Comparison of ENCODE assay signal across 18 mouse cellular contexts in the genomic region with DNA sequence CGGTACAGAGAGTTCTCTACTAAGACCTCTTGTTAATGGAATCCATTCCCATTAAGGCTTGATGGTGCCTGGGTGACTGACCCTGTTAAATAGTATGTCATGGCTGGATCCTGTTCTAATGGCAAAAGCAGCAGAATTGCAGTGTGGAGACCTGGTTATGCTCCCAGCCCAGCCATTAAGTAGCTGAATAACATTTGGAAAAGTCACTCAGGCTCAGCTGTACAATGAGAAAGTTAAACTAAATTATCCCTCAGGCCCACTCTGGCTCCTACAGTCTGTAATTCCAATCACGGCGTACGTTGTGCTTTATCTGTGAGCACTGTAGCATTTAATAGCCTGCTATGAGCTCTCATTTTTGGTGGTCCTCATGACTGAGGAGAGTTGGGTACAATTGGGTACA.
A peak's percentile ranks its signal among the peaks of the same experiment; 100 is the strongest.
DNase-seq lines count a peak whose midpoint lies in the region; ATAC-seq and TF ChIP-seq lines count a peak whose summit lies in the region.
"Had no signal": no experiment of that assay in that cellular context is flagged by ENCODE, and none has a peak within 500 bp of the region (broad histone marks: within the 10 kb centered on the region; RNA-seq: fewer than 3 reads in every experiment).

No protein-coding gene starts in this region.

- TF ChIP-seq CTCF in midbrain, postnatal 0 days (IDR thresholded peaks at IDR 0.05), result no peak

- no peaks in the 10 kb centered on the region for H3K36me3 ChIP-seq in hindbrain, embryonic 15.5 days
- H3K36me3 ChIP-seq in hindbrain, embryonic 11.5 days (ENCODE audit: control insufficient read depth, insufficient read depth, low read length), result no peaks in the 10 kb centered on the region
- no peaks in the 10 kb centered on the region for H3K36me3 ChIP-seq in midbrain, postnatal 0 days (ENCODE audit: insufficient read depth, low read length)
- no peaks in the 10 kb centered on the region for H3K36me3 ChIP-seq in midbrain, embryonic 14.5 days (ENCODE audit: control insufficient read depth, insufficient read depth, low read length)
- H3K36me3 ChIP-seq in limb, embryonic 14.5 days (ENCODE audit: control insufficient read depth, insufficient read depth, low read length), result no peaks in the 10 kb centered on the region
- H3K36me3 ChIP-seq in forebrain, embryonic 10.5 days (replicated peaks), result no peaks in the 10 kb centered on the region
- H3K36me3 ChIP-seq: embryonic facial prominence, embryonic 10.5 days; heart, embryonic 13.5 days had no signal

- H3K4me2 ChIP-seq in hindbrain, embryonic 15.5 days, result no peak overlapping the region
- no peak overlapping the region for H3K4me2 ChIP-seq in hindbrain, embryonic 11.5 days (replicated peaks; ENCODE audit: low read depth, low read length)
- no peak overlapping the region for H3K4me2 ChIP-seq in midbrain, postnatal 0 days (ENCODE audit: low read depth, low read length, poor library complexity, severe bottlenecking)
- no peak overlapping the region for H3K4me2 ChIP-seq in midbrain, embryonic 14.5 days (ENCODE audit: low read length)
- no peak overlapping the region for H3K4me2 ChIP-seq in limb, embryonic 14.5 days (replicated peaks; ENCODE audit: low read depth, low read length, severe bottlenecking)
- H3K4me2 ChIP-seq: heart, embryonic 13.5 days had no signal

- H3K9ac ChIP-seq in hindbrain, embryonic 15.5 days, result no peak overlapping the region
- H3K9ac ChIP-seq in hindbrain, embryonic 11.5 days (ENCODE audit: low read depth, low read length), result no peak overlapping the region
- H3K9ac ChIP-seq in midbrain, postnatal 0 days (replicated peaks; ENCODE audit: low read length, poor library complexity, severe bottlenecking), result no peak overlapping the region
- no peak overlapping the region for H3K9ac ChIP-seq in midbrain, embryonic 14.5 days (replicated peaks; ENCODE audit: low read length)
- no peak overlapping the region for H3K9ac ChIP-seq in limb, embryonic 14.5 days (ENCODE audit: low read depth, low read length, severe bottlenecking)
- H3K9ac ChIP-seq: heart, embryonic 13.5 days had no signal

- 0 out of 2 replicates have a peak overlapping the region, but pooled peaks have one; percentile 7 for H3K27ac ChIP-seq in hindbrain, embryonic 15.5 days (replicated peaks)
- no peak overlapping the region for H3K27ac ChIP-seq in hindbrain, embryonic 11.5 days (ENCODE audit: low read depth, low read length)
- peak overlapping the region; percentile 32; the same call in 1 of the 2 replicates for H3K27ac ChIP-seq in midbrain, postnatal 0 days (ENCODE audit: low read depth, low read length)
- H3K27ac ChIP-seq in midbrain, embryonic 14.5 days (replicated peaks; ENCODE audit: low read depth, low read length), result no peak overlapping the region
- H3K27ac ChIP-seq in limb, embryonic 14.5 days (replicated peaks; ENCODE audit: low read depth, low read length), result no peak overlapping the region
- no peak overlapping the region for H3K27ac ChIP-seq in forebrain, embryonic 10.5 days
- H3K27ac ChIP-seq: embryonic facial prominence, embryonic 10.5 days; gastrocnemius, adult 2 months; heart, embryonic 13.5 days had no signal

- TF ChIP-seq POLR2A in limb, embryonic 14.5 days (IDR thresholded peaks at IDR 0.05; ENCODE audit: borderline replicate concordance, extremely low read depth, insufficient read depth, insufficient read length), result no peak

- peak; percentile 76; the same call in 1 of the 2 replicates for ATAC-seq in hindbrain, embryonic 15.5 days (ENCODE audit: low FRiP score, low read depth)
- ATAC-seq in hindbrain, embryonic 11.5 days (ENCODE audit: low FRiP score), result no peak
- no peak for ATAC-seq in midbrain, postnatal 0 days (ENCODE audit: low FRiP score)
- no peak for ATAC-seq in midbrain, embryonic 14.5 days (ENCODE audit: low FRiP score, low TSS enrichment)
- peak; percentile 65 for ATAC-seq in limb, embryonic 14.5 days (ENCODE audit: low FRiP score, low read depth)
- ATAC-seq: forebrain, embryonic 14.5 days; inflammation-experienced regulatory T-cells, adult 6 months had no signal

- H3K4me3 ChIP-seq in hindbrain, embryonic 15.5 days, result no peak overlapping the region
- no peak overlapping the region for H3K4me3 ChIP-seq in hindbrain, embryonic 11.5 days (ENCODE audit: low read depth, low read length)
- no peak overlapping the region for H3K4me3 ChIP-seq in midbrain, postnatal 0 days (ENCODE audit: low read depth, low read length)
- H3K4me3 ChIP-seq in midbrain, embryonic 14.5 days (replicated peaks; ENCODE audit: low read depth, low read length), result no peak overlapping the region
- H3K4me3 ChIP-seq in limb, embryonic 14.5 days (replicated peaks; ENCODE audit: low read length), result no peak overlapping the region
- no peak overlapping the region for H3K4me3 ChIP-seq in forebrain, embryonic 10.5 days
- H3K4me3 ChIP-seq: embryonic facial prominence, embryonic 10.5 days; gastrocnemius, adult 2 months; heart, embryonic 13.5 days had no signal

- DNase-seq in hindbrain, embryonic 11.5 days (ENCODE audit: low spot score), result no peak
- peak; percentile 49 for DNase-seq in midbrain, postnatal 0 days (ENCODE audit: low spot score)
- no peak for DNase-seq in midbrain, embryonic 14.5 days
- no peak for DNase-seq in limb, embryonic 14.5 days (ENCODE audit: low spot score)
- no peak for DNase-seq in forebrain, embryonic 10.5 days (ENCODE audit: extremely low spot score, low spot score)
- no peak for DNase-seq in ovary, adult 18-20 months (ENCODE audit: low spot score)
- DNase-seq: adrenal gland, adult 2 months; adrenal gland, postnatal 25 days; cerebellum, adult 18-20 months; cerebellum, adult 9-11 months; gastrocnemius, adult 2 months; gastrocnemius, postnatal 25 days; heart, postnatal 4 days had no signal

- H3K4me1 ChIP-seq in hindbrain, embryonic 15.5 days (replicated peaks), result peaks cover 12% of the 10 kb centered on the region
- no peaks in the 10 kb centered on the region for H3K4me1 ChIP-seq in hindbrain, embryonic 11.5 days (replicated peaks; ENCODE audit: control insufficient read depth, insufficient read depth, low read length)
- no peaks in the 10 kb centered on the region for H3K4me1 ChIP-seq in midbrain, postnatal 0 days (ENCODE audit: insufficient read depth, low read length)
- 0 out of 2 replicates have a peak, but pooled peaks cover 2% of the 10 kb centered on the region for H3K4me1 ChIP-seq in midbrain, embryonic 14.5 days (ENCODE audit: control insufficient read depth, insufficient read depth, low read length)
- H3K4me1 ChIP-seq in limb, embryonic 14.5 days (ENCODE audit: control insufficient read depth, insufficient read depth, low read length), result peaks cover 31% of the 10 kb centered on the region
- peaks cover 7% of the 10 kb centered on the region for H3K4me1 ChIP-seq in forebrain, embryonic 10.5 days

- no peaks in the 10 kb centered on the region for H3K9me3 ChIP-seq in hindbrain, embryonic 15.5 days
- no peaks in the 10 kb centered on the region for H3K9me3 ChIP-seq in hindbrain, embryonic 11.5 days (ENCODE audit: control insufficient read depth, low read length)
- no peaks in the 10 kb centered on the region for H3K9me3 ChIP-seq in midbrain, postnatal 0 days (ENCODE audit: low read length)
- H3K9me3 ChIP-seq in midbrain, embryonic 14.5 days (ENCODE audit: control insufficient read depth, low read length), result no peaks in the 10 kb centered on the region
- no peaks in the 10 kb centered on the region for H3K9me3 ChIP-seq in limb, embryonic 14.5 days (ENCODE audit: control insufficient read depth, low read length)
- no peaks in the 10 kb centered on the region for H3K9me3 ChIP-seq in forebrain, embryonic 10.5 days
- H3K9me3 ChIP-seq: embryonic facial prominence, embryonic 10.5 days; heart, embryonic 13.5 days had no signal

- H3K27me3 ChIP-seq in hindbrain, embryonic 15.5 days, result no peaks in the 10 kb centered on the region
- no peaks in the 10 kb centered on the region for H3K27me3 ChIP-seq in hindbrain, embryonic 11.5 days (ENCODE audit: control insufficient read depth, insufficient read depth, low read length)
- no peaks in the 10 kb centered on the region for H3K27me3 ChIP-seq in midbrain, postnatal 0 days (ENCODE audit: insufficient read depth, low read length)
- no peaks in the 10 kb centered on the region for H3K27me3 ChIP-seq in midbrain, embryonic 14.5 days (ENCODE audit: control insufficient read depth, insufficient read depth, low read length)
- H3K27me3 ChIP-seq in limb, embryonic 14.5 days (ENCODE audit: control insufficient read depth, insufficient read depth, low read length), result 0 out of 2 replicates have a peak, but pooled peaks cover 4% of the 10 kb centered on the region
- H3K27me3 ChIP-seq in forebrain, embryonic 10.5 days (ENCODE audit: poor library complexity, severe bottlenecking), result no peaks in the 10 kb centered on the region
- H3K27me3 ChIP-seq: heart, embryonic 13.5 days had no signal

- WGBS in hindbrain, embryonic 15.5 days, result 80% methylated on average over 4 of the region's 4 CpGs
- 89% methylated on average over 4 of the region's 4 CpGs for WGBS in hindbrain, embryonic 11.5 days
- WGBS in midbrain, postnatal 0 days, result 89% methylated on average over 4 of the region's 4 CpGs
- 83% methylated on average over 4 of the region's 4 CpGs for WGBS in midbrain, embryonic 14.5 days
- 48% methylated on average over 4 of the region's 4 CpGs for WGBS in limb, embryonic 14.5 days
- 93% methylated on average over 4 of the region's 4 CpGs for WGBS in forebrain, embryonic 10.5 days

Comparison
In these comparisons a context has a peak if more than half of its experiments do, and no peak if none do; other contexts are left out.
1. ATAC-seq: peak in hindbrain, embryonic 15.5 days (single experiment) and limb, embryonic 14.5 days (single experiment); none in hindbrain, embryonic 11.5 days (single experiment), midbrain, postnatal 0 days (single experiment) and midbrain, embryonic 14.5 days (single experiment).
2. H3K27ac ChIP-seq: peak in hindbrain, embryonic 15.5 days (single experiment) and midbrain, postnatal 0 days (single experiment); none in hindbrain, embryonic 11.5 days (single experiment), midbrain, embryonic 14.5 days (single experiment), limb, embryonic 14.5 days (single experiment) and forebrain, embryonic 10.5 days (single experiment).